Mouse (Mus musculus): Measurements from ENCODE around the gene Krtap1-4.
"Not testable (repeated sequence)": the region's sequence is repeated elsewhere in the genome, so short reads cannot be mapped to it uniquely, and the experiment has no call there.

The Krtap1-4 gene

GRCm38 (mm10) chr11:99583245-99583704 lies at the start of gene Krtap1-4:
Krtap1-4 (minus strand) TSS chr11:99583654.
- in situ Hi-C loops (cut with MboI, MseI): no loop called here

- in situ Hi-C loops (cut with MboI, MseI): no loop called here
These were observed 47.4 kb upstream of the Krtap1-4 start for GRCm38 (mm10) chr11:99630890-99631289.

GRCm38 (mm10) chr11:99628138-99628537 lies 44.7 kb upstream of the Krtap1-4 start, which contains the start of gene Krtap4-1:
Krtap4-1 (minus strand) TSS chr11:99628238.
- in situ Hi-C loops (cut with MboI, MseI): no loop called here

GRCm38 (mm10) chr11:99620335-99620734 lies 36.9 kb upstream of the Krtap1-4 start, which contains the start of gene Gm11562:
Gm11562 (minus strand) TSS chr11:99620435.
- in situ Hi-C loops (cut with MboI, MseI): no loop called here

GRCm38 (mm10) chr11:99614796-99615363 lies 31.4 kb upstream of the Krtap1-4 start, which contains the start of gene Krtap2-4:
Krtap2-4 (minus strand) TSS chr11:99614846.
- in situ Hi-C loops (cut with MboI, MseI): no loop called here

- in situ Hi-C loops (cut with MboI, MseI): not testable (repeated sequence)
These were observed 26.6 kb upstream of the Krtap1-4 start, which contains the start of gene Gm11937 for GRCm38 (mm10) chr11:99610089-99610488. Gm11937 (minus strand) TSS chr11:99610189.

GRCm38 (mm10) chr11:99609126-99609525 lies 25.7 kb upstream of the Krtap1-4 start:
- in situ Hi-C loops (cut with MboI, MseI): no loop called here

- in situ Hi-C loops (cut with MboI, MseI): not testable (repeated sequence)
These were observed 19.8 kb upstream of the Krtap1-4 start, which contains the start of gene Gm11938 for GRCm38 (mm10) chr11:99603208-99603607. Gm11938 (minus strand) TSS chr11:99603308.

GRCm38 (mm10) chr11:99597742-99598141 lies 14.3 kb upstream of the Krtap1-4 start, which contains the start of gene Krtap9-3:
Krtap9-3 (minus strand) TSS chr11:99598105.
- in situ Hi-C loops (cut with MboI, MseI): not testable (repeated sequence)

- in situ Hi-C loops (cut with MboI, MseI): no loop called here
These were observed 7.5 kb upstream of the Krtap1-4 start, which contains the start of gene Krtap1-3 for GRCm38 (mm10) chr11:99590981-99591380. Krtap1-3 (minus strand) TSS chr11:99591339.

- in situ Hi-C loops (cut with MboI, MseI): no loop called here
These were observed 1.6 kb upstream of the Krtap1-4 start for GRCm38 (mm10) chr11:99585096-99585495.

GRCm38 (mm10) chr11:99581564-99581963 lies 1.9 kb downstream of the Krtap1-4 start:
- in situ Hi-C loops (cut with MboI, MseI): no loop called here

- in situ Hi-C loops (cut with MboI, MseI): no loop called here
These were observed 2.4 kb downstream of the Krtap1-4 start for GRCm38 (mm10) chr11:99581051-99581450.

GRCm38 (mm10) chr11:99580636-99581035 lies 2.8 kb downstream of the Krtap1-4 start, which contains the start of gene Krtap1-5:
Krtap1-5 (minus strand) TSS chr11:99581016.
- in situ Hi-C loops (cut with MboI, MseI): no loop called here

GRCm38 (mm10) chr11:99574106-99574505 lies 9.3 kb downstream of the Krtap1-4 start:
- in situ Hi-C loops (cut with MboI, MseI): no loop called here

GRCm38 (mm10) chr11:99573164-99573563 lies 10.3 kb downstream of the Krtap1-4 start:
- in situ Hi-C loops (cut with MboI, MseI): no loop called here

GRCm38 (mm10) chr11:99566530-99566929 lies 16.9 kb downstream of the Krtap1-4 start, which contains the start of gene Krtap3-1:
Krtap3-1 (minus strand) TSS chr11:99566630.
- in situ Hi-C loops (cut with MboI, MseI): no loop called here

- in situ Hi-C loops (cut with MboI, MseI): no loop called here
These were observed 20.9 kb downstream of the Krtap1-4 start for GRCm38 (mm10) chr11:99562580-99562979.

- in situ Hi-C loops (cut with MboI, MseI): no loop called here
These were observed 24.1 kb downstream of the Krtap1-4 start, which contains the start of gene Gm11939 for GRCm38 (mm10) chr11:99559366-99559765. Gm11939 (minus strand) TSS chr11:99559466.

- in situ Hi-C loops (cut with MboI, MseI): no loop called here
These were observed 25.3 kb downstream of the Krtap1-4 start for GRCm38 (mm10) chr11:99557976-99558745.

- in situ Hi-C loops (cut with MboI, MseI): no loop called here
These were observed 26.7 kb downstream of the Krtap1-4 start, which contains the start of gene Krtap3-2 for GRCm38 (mm10) chr11:99556753-99557152. Krtap3-2 (minus strand) TSS chr11:99556853.

GRCm38 (mm10) chr11:99556195-99556594 lies 27.3 kb downstream of the Krtap1-4 start:
- in situ Hi-C loops (cut with MboI, MseI): no loop called here

Measured in regulatory T cell (primary cell).